Mouse (Mus musculus): ENCODE measurements at regions not wholly inside any gene's neighbourhood (a gene's known extent, or its start where the extent isn't known, plus 50 kb on each side); places are given as distances from the start of the nearest gene placed in this dataset.
A peak's percentile ranks its signal among the peaks of the same experiment; 100 is the strongest.

GRCm38 (mm10) chr15:28081147-28081546 is 55.5 kb upstream of the Trio start:
- no peak for DNase-seq (ENCODE audit: low spot score)

GRCm38 (mm10) chr15:28082411-28082810 is 56.8 kb upstream of the Trio start:
- DNase-seq (ENCODE audit: low spot score) = no peak

- no peak for DNase-seq (ENCODE audit: low spot score)
These were observed 80.3 kb upstream of the Trio start for GRCm38 (mm10) chr15:28105956-28106355.

- DNase-seq (ENCODE audit: low spot score) = peak; percentile 46
These were observed 84.3 kb upstream of the Trio start for GRCm38 (mm10) chr15:28109916-28110315.

GRCm38 (mm10) chr15:28113491-28113890 is 87.8 kb upstream of the Trio start:
- DNase-seq (ENCODE audit: low spot score) = no peak

GRCm38 (mm10) chr15:28114180-28114747 is 88.6 kb upstream of the Trio start:
- DNase-seq (ENCODE audit: low spot score) = no peak

- no peak for DNase-seq (ENCODE audit: low spot score)
These were observed 76.7 kb upstream of the Dnah5 start for GRCm38 (mm10) chr15:28126846-28127245.

GRCm38 (mm10) chr15:28129536-28129935 is 74.0 kb upstream of the Dnah5 start:
- DNase-seq (ENCODE audit: low spot score) = no peak

GRCm38 (mm10) chr15:28131546-28131945 is 72.0 kb upstream of the Dnah5 start:
- no peak for DNase-seq (ENCODE audit: low spot score)

GRCm38 (mm10) chr15:28133171-28133810 is 70.3 kb upstream of the Dnah5 start:
- no peak for DNase-seq (ENCODE audit: low spot score)

- no peak for DNase-seq (ENCODE audit: low spot score)
These were observed 69.3 kb upstream of the Dnah5 start for GRCm38 (mm10) chr15:28134206-28134605.

- no peak for DNase-seq (ENCODE audit: low spot score)
These were observed 64.7 kb upstream of the Dnah5 start for GRCm38 (mm10) chr15:28138806-28139205.

- no peak for DNase-seq (ENCODE audit: low spot score)
These were observed 63.3 kb upstream of the Dnah5 start for GRCm38 (mm10) chr15:28140301-28140700.

- no peak for DNase-seq (ENCODE audit: low spot score)
These were observed 62.2 kb upstream of the Dnah5 start for GRCm38 (mm10) chr15:28141345-28141744.

GRCm38 (mm10) chr15:28144217-28144616 is 59.3 kb upstream of the Dnah5 start:
- no peak for DNase-seq (ENCODE audit: low spot score)

- no peak for DNase-seq (ENCODE audit: low spot score)
These were observed 58.7 kb upstream of the Dnah5 start for GRCm38 (mm10) chr15:28144846-28145245.

GRCm38 (mm10) chr15:28151678-28152077 is 51.9 kb upstream of the Dnah5 start:
- DNase-seq (ENCODE audit: low spot score) = no peak
